Mouse (Mus musculus) T-helper 1 cell (primary cell): ENCODE measurements at regions not wholly inside any gene's neighbourhood (a gene's known extent, or its start where the extent isn't known, plus 50 kb on each side); places are given as distances from the start of the nearest gene placed in this dataset.

Experiments used
- in situ Hi-C: fragments of 300-600 bp; cut with MboI, MseI; formaldehyde crosslinking; loops from one replicate; pipeline ENCODE4 v1.15.1; 2025; ENCODE audit warnings: high pct_unique_total_duplicates

- in situ Hi-C loops, result no loop called here
These were observed 199.8 kb downstream of the Hs3st3b1 start for GRCm38 (mm10) chr11:63722261-63722660.

- in situ Hi-C loops, result no loop called here
These were observed 191.2 kb downstream of the Hs3st3b1 start for GRCm38 (mm10) chr11:63730880-63731279.

- in situ Hi-C loops, result no loop called here
These were observed 168.8 kb downstream of the Hs3st3b1 start for GRCm38 (mm10) chr11:63753260-63753659.

GRCm38 (mm10) chr11:63754826-63755225 is 167.3 kb downstream of the Hs3st3b1 start:
- in situ Hi-C loops, result no loop called here

- in situ Hi-C loops, result no loop called here
These were observed 163.8 kb downstream of the Hs3st3b1 start for GRCm38 (mm10) chr11:63758313-63758712.

GRCm38 (mm10) chr11:63761561-63761960 is 160.5 kb downstream of the Hs3st3b1 start:
- in situ Hi-C loops, result no loop called here

- in situ Hi-C loops, result no loop called here
These were observed 154.3 kb downstream of the Hs3st3b1 start for GRCm38 (mm10) chr11:63767631-63768250.

- in situ Hi-C loops, result no loop called here
These were observed 152.4 kb downstream of the Hs3st3b1 start for GRCm38 (mm10) chr11:63769738-63770137.

GRCm38 (mm10) chr11:63775382-63775781 is 146.7 kb downstream of the Hs3st3b1 start:
- in situ Hi-C loops, result no loop called here

- in situ Hi-C loops, result no loop called here
These were observed 142.7 kb downstream of the Hs3st3b1 start for GRCm38 (mm10) chr11:63779371-63779770.

GRCm38 (mm10) chr11:63781967-63782915 is 139.8 kb downstream of the Hs3st3b1 start:
- in situ Hi-C loops, result no loop called here

- in situ Hi-C loops, result no loop called here
These were observed 136.7 kb downstream of the Hs3st3b1 start for GRCm38 (mm10) chr11:63785281-63785886.

- in situ Hi-C loops, result no loop called here
These were observed 136.1 kb downstream of the Hs3st3b1 start for GRCm38 (mm10) chr11:63785965-63786364.

- in situ Hi-C loops, result loop anchor here (10.0 kb wide), 1 partner anchor 435 kb away; no protein-coding TSS in a partner anchor
These were observed 132.5 kb downstream of the Hs3st3b1 start for GRCm38 (mm10) chr11:63789473-63790120.

GRCm38 (mm10) chr11:63791004-63791862 is 130.9 kb downstream of the Hs3st3b1 start:
- in situ Hi-C loops, result loop anchor here (10.0 kb wide), 1 partner anchor 434 kb away; no protein-coding TSS in a partner anchor

GRCm38 (mm10) chr11:63793732-63794503 is 128.2 kb downstream of the Hs3st3b1 start:
- in situ Hi-C loops, result loop anchor here (10.0 kb wide), 1 partner anchor 431 kb away; no protein-coding TSS in a partner anchor

- in situ Hi-C loops, result no loop called here
These were observed 109.9 kb downstream of the Hs3st3b1 start for GRCm38 (mm10) chr11:63812146-63812545.

- in situ Hi-C loops, result no loop called here
These were observed 99.2 kb downstream of the Hs3st3b1 start for GRCm38 (mm10) chr11:63822847-63823246.

- in situ Hi-C loops, result no loop called here
These were observed 94.8 kb downstream of the Hs3st3b1 start for GRCm38 (mm10) chr11:63827271-63827762.

- in situ Hi-C loops, result no loop called here
These were observed 88.6 kb downstream of the Hs3st3b1 start for GRCm38 (mm10) chr11:63833480-63833879.
